Mouse (Mus musculus) limb, embryonic 15.5 days (tissue): Measurements from ENCODE around the gene Stxbp1. TPM values are rescaled to one million over a fixed set of nuclear protein-coding genes. Genes with fewer than 3 reads are reported as not detected.
A peak's percentile ranks its signal among the peaks of the same experiment; 100 is the strongest.

Experiments used
- ATAC-seq: fragments of 200-750 bp; cut with Nextera tagmentation; 2 replicates; pipeline ENCODE4 v1.8.0; 2017; ENCODE audit warnings: low read depth, moderate TSS enrichment; ENCODE audit not compliant: insufficient number of reproducible peaks, low FRiP score, low TSS enrichment
- H3K27ac ChIP-seq: fragments of 300-500 bp; sonication (generic); 2 replicates; pipeline ENCODE4 v1.5.1; 2015; ENCODE audit warnings: moderate library complexity, mild to moderate bottlenecking, inconsistent platforms
- H3K27me3 ChIP-seq: fragments of 300-500 bp; sonication (generic); 2 replicates; pipeline ENCODE4 v1.6.1; 2015; ENCODE audit warnings: inconsistent platforms
- H3K36me3 ChIP-seq: fragments of 300-500 bp; sonication (generic); 2 replicates; pipeline ENCODE4 v1.6.1; 2015; ENCODE audit warnings: inconsistent platforms
- H3K4me1 ChIP-seq: fragments of 300-500 bp; sonication (generic); 2 replicates; pipeline ENCODE4 v1.6.1; 2015; ENCODE audit warnings: inconsistent platforms
- H3K4me2 ChIP-seq: fragments of 300-500 bp; sonication (generic); 2 replicates; pipeline ENCODE4 v1.6.1; 2015; ENCODE audit warnings: mild to moderate bottlenecking, inconsistent platforms
- H3K4me3 ChIP-seq: fragments of 300-500 bp; sonication (generic); 2 replicates; pipeline ENCODE4 v1.5.1; 2015; ENCODE audit warnings: mild to moderate bottlenecking, inconsistent platforms
- H3K9ac ChIP-seq: fragments of 300-500 bp; sonication (generic); 2 replicates; pipeline ENCODE4 v1.6.1; 2015; ENCODE audit warnings: inconsistent platforms
- H3K9me3 ChIP-seq: fragments of 300-500 bp; sonication (generic); 2 replicates; pipeline ENCODE4 v1.6.1; 2016; ENCODE audit warnings: inconsistent platforms
- WGBS: fragments of 180-500 bp; shearing (Covaris S2); methylation state at CpG from one replicate; pipeline ENCODE4 v1.1.7; 2015; 5-methylcytosine and 5-hydroxymethylcytosine counted together
- polyA plus RNA-seq: library from polyadenylated mRNA; unstranded; fragments of >200 nt; fragmentation: Nextera tagmentation; extraction: Ambion mirVana; gene quantifications from 2 replicates; pipeline ENCODE4 v1.2.1, GENCODE M21; 2015

Gene Stxbp1
- polyA plus RNA-seq: 16.7 and 17.9 TPM in 2 replicates

DNA sequence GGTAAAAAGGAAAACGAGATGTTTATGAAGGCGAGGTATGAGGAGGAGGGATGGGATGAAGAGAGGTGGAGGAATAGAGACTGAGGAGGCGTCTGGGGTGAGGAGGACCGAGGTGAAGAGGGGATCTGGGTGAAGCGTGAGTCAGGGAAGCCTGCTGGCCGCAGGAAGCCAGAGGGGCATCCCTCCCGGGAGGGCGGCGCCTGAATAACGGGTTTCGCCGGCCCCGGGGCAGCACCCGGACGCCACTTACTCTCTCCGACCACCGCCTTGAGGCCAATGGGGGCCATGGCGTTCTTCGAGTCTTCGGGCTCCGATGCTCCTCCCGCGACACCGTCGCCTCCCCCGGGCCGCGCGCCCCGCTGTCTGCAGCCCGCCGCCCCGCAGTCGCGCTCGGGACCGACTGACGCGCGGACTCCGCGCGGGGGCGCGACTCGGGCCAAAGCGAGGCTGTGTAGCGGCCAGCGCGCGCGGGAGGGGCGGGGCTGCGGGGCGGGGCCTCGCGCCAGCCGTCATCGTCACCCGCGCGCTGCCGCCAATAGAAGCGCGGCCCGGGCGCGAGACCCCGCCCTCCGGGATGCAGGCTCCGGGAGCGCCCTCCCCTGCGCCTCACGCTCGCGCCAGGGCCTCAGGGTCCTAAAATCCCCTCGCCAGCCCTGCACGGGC lies at the start of gene Stxbp1:
TSS of gene Stxbp1 (minus strand) at position 441 of the 663 bp plus-strand sequence.
- Histone ChIP-seq H3K9ac (peak within 1 kb of the TSS; percentile 79), H3K36me3 (0 out of 2 replicates have a peak, but pooled peaks cover 2% of the 10 kb centered on the region), H3K9me3 (no peaks in the 10 kb centered on the region), H3K4me2 (peak within 1 kb of the TSS; percentile 96), H3K27me3 (peaks cover 10% of the 10 kb centered on the region), H3K4me3 (peak within 1 kb of the TSS; percentile 76), H3K27ac (peak within 1 kb of the TSS; percentile 75), H3K4me1 (peaks cover 14% of the 10 kb centered on the region)
- peak; percentile 89 for ATAC-seq
- under 1% methylated on average over 77 of the region's 78 CpGs for whole genome bisulfite sequencing

DNA sequence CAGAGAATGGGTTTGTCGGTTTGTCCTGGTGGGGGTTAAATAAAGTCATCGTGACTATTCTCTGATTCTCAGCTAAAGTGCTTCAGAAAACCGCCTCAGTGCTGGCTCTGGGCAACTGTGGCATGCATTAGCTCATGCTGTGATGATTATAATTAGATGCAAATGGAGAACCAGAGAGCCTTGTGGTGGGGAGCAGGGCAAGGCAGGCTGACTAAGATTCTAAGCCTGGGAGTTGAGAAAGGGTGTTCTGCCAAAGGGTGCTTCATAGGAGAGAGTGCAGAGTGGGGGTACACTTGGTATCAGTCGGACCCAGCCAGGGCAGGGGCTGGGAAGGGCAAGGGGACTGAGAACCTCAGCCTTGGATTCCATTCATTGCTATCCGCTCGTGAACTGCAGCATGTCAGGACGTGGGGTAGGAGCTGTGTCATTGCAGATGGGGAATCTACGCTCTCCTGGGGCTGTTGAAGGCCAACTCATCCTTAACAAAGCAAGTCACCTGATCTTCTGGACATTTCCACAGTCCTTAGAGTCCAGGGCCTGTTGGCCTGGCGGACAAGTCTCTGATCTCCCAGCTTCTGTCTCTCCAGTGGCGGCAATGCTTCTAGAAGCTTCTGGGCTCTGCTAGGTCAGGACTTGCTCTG lies 49.6 kb upstream of the Stxbp1 start:
- Histone ChIP-seq H3K9me3 (no peaks in the 10 kb centered on the region), H3K9ac (no peak overlapping the region; the same call in 1 of the 2 replicates), H3K4me2 (no peak overlapping the region), H3K27me3 (no peaks in the 10 kb centered on the region), H3K4me1 (peaks cover 61% of the 10 kb centered on the region), H3K36me3 (peaks cover 12% of the 10 kb centered on the region; the same call in 1 of the 2 replicates), H3K4me3 (no peak overlapping the region), H3K27ac (peak overlapping the region; percentile 72)
- no peak for ATAC-seq
- 52% methylated on average over 10 of the region's 10 CpGs for WGBS

DNA sequence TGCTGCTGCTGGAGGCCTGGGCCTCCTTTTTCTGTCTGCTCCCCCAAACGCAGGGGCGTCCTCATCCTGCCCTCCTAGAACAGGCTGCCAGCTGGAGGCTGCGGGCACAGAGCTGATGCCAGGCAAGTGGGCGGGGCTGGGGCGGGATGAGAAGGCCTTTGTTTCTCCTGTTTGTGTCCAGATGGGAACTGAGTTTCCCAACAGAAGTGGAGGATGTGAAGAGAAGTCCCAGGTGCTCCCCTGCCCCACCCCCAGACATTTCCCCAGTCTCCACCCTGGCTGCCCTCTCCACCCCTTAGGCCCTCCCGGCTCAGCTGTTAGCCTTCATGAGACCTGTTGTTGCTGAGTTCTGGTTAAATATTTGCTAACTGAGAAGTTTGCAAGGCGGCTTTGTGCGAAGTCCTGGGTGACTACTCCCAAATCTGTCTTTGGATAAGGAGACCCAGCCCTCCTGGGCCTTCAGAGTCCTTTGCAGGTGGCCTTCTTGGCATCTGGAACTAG lies 48.6 kb upstream of the Stxbp1 start:
- Histone ChIP-seq H3K9ac (no peak overlapping the region), H3K27ac (peak overlapping the region; percentile 72), H3K9me3 (no peaks in the 10 kb centered on the region), H3K4me1 (peaks cover 60% of the 10 kb centered on the region), H3K27me3 (no peaks in the 10 kb centered on the region), H3K4me3 (no peak overlapping the region), H3K4me2 (no peak overlapping the region), H3K36me3 (peaks cover 17% of the 10 kb centered on the region; the same call in 1 of the 2 replicates)
- 44% methylated on average over 8 of the region's 8 CpGs for WGBS
- ATAC-seq: no peak

DNA sequence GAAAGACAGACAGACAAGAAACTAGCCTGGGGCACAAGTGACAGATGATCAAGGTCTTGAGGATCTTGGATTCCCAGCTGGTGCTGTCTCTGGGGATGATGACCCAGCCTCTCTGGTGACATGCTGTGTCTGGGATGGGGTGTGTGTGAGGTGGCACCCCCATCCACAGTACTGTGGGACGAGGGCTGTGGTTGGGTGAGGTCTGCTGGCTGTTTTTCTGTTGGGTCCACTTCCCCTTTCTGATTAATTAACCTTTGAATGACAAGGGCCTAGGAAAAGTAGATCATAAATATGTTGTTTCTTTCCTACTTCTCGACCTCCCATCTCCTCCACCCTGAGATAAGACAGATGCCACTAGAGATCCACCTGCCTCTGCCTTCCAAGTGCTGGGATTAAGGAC lies 47.1 kb upstream of the Stxbp1 start:
- 61% methylated on average over 2 of the region's 2 CpGs for WGBS
- ATAC-seq: no peak
- H3K27ac ChIP-seq: peak overlapping the region; percentile 67
- H3K27me3 ChIP-seq: no peaks in the 10 kb centered on the region
- H3K9ac ChIP-seq: no peak overlapping the region
- no peak overlapping the region for H3K4me3 ChIP-seq
- H3K9me3 ChIP-seq: no peaks in the 10 kb centered on the region
- peaks cover 15% of the 10 kb centered on the region; the same call in 1 of the 2 replicates for H3K36me3 ChIP-seq
- H3K4me2 ChIP-seq: no peak overlapping the region
- peaks cover 74% of the 10 kb centered on the region for H3K4me1 ChIP-seq

DNA sequence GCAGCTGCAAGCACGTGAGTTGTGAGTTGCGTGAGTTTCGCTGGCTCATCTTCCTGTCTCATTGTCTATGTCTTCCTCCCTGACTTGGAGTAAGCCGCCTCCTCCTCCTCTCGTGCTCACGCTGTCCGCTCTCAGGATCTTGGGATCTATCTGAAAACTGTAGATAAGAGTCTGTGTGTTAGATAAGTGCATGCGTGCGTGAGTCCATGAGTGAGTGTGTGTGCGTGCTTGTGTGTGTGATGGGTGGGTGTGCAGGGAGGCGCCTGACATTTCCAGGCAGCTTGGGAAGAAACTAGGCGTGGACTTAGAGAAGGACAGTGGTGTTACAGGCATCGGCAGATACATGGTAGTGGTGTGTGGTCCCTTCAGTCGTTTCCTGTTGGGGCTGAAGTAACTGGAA lies 45.4 kb upstream of the Stxbp1 start:
- H3K9ac ChIP-seq: no peak overlapping the region
- H3K9me3 ChIP-seq: no peaks in the 10 kb centered on the region

DNA sequence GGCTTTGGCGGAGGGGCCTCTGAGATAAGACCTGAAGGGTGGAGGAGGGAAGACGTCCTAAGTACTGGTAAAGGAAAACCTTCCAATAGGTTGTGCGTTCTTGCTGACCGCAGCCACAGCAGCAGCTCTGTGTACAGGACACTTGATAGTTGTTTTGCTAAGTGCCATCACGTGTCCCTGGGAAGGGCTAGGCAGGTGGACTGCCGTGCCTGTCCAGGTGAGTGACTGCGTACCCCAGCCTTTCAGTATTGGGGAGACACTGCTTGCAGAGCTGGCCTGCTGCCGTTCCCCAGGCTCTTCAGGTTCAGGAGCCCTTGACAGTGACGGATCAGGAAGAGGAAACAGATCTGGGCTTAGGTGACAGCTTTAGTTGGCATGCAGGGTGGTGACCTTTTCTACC lies 44.2 kb upstream of the Stxbp1 start:
- no peak overlapping the region for H3K4me2 ChIP-seq
- H3K36me3 ChIP-seq: peaks cover 15% of the 10 kb centered on the region; the same call in 1 of the 2 replicates
- H3K27ac ChIP-seq: peak overlapping the region; percentile 9; the same call in 1 of the 2 replicates
- H3K9ac ChIP-seq: no peak overlapping the region
- WGBS: 72% methylated on average over 9 of the region's 9 CpGs
- no peak overlapping the region for H3K4me3 ChIP-seq
- H3K4me1 ChIP-seq: peaks cover 68% of the 10 kb centered on the region
- no peak for ATAC-seq
- H3K27me3 ChIP-seq: no peaks in the 10 kb centered on the region
- H3K9me3 ChIP-seq: no peaks in the 10 kb centered on the region

More for the DNA sequence above, 45.4 kb upstream of the Stxbp1 start:
- H3K4me2 ChIP-seq: no peak overlapping the region
- peak overlapping the region; percentile 38; the same call in 1 of the 2 replicates for H3K27ac ChIP-seq
- peaks cover 72% of the 10 kb centered on the region for H3K4me1 ChIP-seq
- H3K27me3 ChIP-seq: no peaks in the 10 kb centered on the region
- ATAC-seq: no peak
- H3K36me3 ChIP-seq: peaks cover 15% of the 10 kb centered on the region; the same call in 1 of the 2 replicates
- WGBS: 81% methylated on average over 14 of the region's 14 CpGs
- no peak overlapping the region for H3K4me3 ChIP-seq

DNA sequence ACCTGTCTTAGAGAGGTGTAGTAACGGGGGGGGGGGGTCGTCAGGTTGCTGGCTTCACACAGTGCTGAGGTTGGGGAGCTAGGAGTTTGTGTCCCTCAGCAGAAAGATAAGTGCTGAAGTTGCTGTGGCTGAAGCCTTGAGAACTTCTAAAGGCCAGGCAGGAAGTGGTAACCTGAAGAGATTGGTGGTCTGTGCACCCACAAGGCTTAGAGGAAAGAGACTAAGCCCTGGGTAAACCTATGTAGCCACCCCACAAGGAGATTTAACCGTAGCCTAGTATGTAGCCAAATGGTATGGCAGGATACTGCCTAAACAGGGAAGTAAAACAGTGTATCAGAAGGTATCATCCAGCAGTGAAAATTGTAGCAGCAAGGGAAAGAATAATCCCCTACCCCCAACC lies 43.2 kb upstream of the Stxbp1 start:
- Histone ChIP-seq H3K36me3 (peaks cover 15% of the 10 kb centered on the region; the same call in 1 of the 2 replicates), H3K27ac (no peak overlapping the region), H3K27me3 (no peaks in the 10 kb centered on the region), H3K9ac (no peak overlapping the region), H3K4me2 (no peak overlapping the region), H3K4me1 (peaks cover 62% of the 10 kb centered on the region), H3K4me3 (no peak overlapping the region), H3K9me3 (no peaks in the 10 kb centered on the region)
- no peak for ATAC-seq
- 84% methylated on average over 3 of the region's 3 CpGs for WGBS

DNA sequence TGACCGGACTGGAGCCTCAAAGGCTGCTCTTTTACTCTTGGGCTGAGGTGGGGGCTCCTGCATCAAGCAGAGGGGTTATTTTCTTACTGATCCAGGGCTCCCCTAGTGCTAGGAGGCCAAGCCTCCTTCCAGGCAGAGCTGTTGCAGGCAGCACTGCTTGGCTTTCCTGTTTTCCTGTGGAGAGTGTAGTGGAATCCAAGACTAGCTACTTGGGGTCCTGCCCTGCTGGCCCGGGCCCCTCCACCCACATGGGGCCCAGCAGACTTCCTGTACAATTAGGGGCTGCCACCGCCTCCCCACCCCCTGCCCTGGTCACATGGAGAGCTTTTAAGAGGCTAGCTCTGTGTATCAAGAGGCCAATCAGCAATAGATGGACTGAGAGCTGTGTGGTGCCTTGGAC lies 41.5 kb upstream of the Stxbp1 start:
- Histone ChIP-seq H3K27ac (peak overlapping the region; percentile 79), H3K27me3 (no peaks in the 10 kb centered on the region), H3K4me3 (no peak overlapping the region), H3K36me3 (peaks cover 11% of the 10 kb centered on the region; the same call in 1 of the 2 replicates), H3K4me2 (no peak overlapping the region), H3K9ac (no peak overlapping the region), H3K9me3 (no peaks in the 10 kb centered on the region), H3K4me1 (peaks cover 66% of the 10 kb centered on the region)
- ATAC-seq: peak; percentile 56; the same call in 1 of the 2 replicates
- WGBS: 14% methylated on average over 3 of the region's 3 CpGs

DNA sequence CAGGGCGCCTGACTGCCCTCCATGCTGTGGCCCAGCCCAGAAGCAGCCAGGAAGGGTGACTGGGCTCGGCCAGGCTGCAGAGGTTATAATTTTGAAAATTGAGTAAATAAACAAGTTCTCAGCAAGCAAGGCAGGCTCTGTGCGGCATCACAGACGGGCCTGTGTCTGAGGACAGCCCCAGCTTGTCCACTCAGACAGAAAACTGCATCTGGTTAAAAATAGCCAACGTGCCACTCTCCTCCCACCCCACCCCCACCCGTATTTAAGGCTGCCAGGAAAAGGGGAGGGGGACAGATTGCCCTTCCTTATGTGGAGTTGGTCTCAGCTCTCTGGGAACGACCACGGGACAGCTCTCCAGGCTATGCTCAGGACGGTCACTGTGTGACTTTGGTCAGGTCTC lies 41.0 kb upstream of the Stxbp1 start:
- peak overlapping the region; percentile 79 for H3K27ac ChIP-seq
- H3K9ac ChIP-seq: no peak overlapping the region
- H3K4me2 ChIP-seq: no peak overlapping the region
- no peaks in the 10 kb centered on the region for H3K27me3 ChIP-seq
- H3K36me3 ChIP-seq: peaks cover 11% of the 10 kb centered on the region; the same call in 1 of the 2 replicates
- no peaks in the 10 kb centered on the region for H3K9me3 ChIP-seq
- peaks cover 68% of the 10 kb centered on the region for H3K4me1 ChIP-seq
- 17% methylated on average over 9 of the region's 9 CpGs for WGBS
- H3K4me3 ChIP-seq: no peak overlapping the region
- ATAC-seq: peak; percentile 52

DNA sequence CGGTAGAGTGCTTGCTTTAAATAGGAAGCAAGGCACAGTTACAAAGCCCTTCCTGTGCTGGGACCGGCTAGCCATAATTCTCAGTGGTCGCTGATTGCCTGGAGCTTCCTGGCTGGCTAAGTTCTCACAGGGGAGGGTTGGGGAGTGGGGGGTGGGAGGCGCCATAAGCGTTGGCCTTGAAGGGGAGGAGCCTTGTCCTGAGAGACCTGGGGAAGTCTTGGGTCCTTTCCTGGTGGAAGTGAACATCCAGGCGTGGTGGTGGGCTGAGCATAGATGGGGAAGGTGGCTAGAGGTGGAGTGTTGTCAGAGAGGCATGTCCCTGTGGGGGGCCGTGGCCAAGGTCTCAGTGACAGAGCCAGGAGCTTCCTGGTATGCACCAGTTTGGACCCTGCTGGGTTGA lies 37.7 kb upstream of the Stxbp1 start:
- H3K27ac ChIP-seq: peak overlapping the region; percentile 22
- no peak overlapping the region for H3K4me2 ChIP-seq
- WGBS: 24% methylated on average over 7 of the region's 7 CpGs
- no peaks in the 10 kb centered on the region for H3K9me3 ChIP-seq
- no peak overlapping the region for H3K9ac ChIP-seq
- H3K4me1 ChIP-seq: peaks cover 79% of the 10 kb centered on the region
- H3K27me3 ChIP-seq: no peaks in the 10 kb centered on the region
- no peak for ATAC-seq
- H3K36me3 ChIP-seq: no peaks in the 10 kb centered on the region
- no peak overlapping the region for H3K4me3 ChIP-seq

DNA sequence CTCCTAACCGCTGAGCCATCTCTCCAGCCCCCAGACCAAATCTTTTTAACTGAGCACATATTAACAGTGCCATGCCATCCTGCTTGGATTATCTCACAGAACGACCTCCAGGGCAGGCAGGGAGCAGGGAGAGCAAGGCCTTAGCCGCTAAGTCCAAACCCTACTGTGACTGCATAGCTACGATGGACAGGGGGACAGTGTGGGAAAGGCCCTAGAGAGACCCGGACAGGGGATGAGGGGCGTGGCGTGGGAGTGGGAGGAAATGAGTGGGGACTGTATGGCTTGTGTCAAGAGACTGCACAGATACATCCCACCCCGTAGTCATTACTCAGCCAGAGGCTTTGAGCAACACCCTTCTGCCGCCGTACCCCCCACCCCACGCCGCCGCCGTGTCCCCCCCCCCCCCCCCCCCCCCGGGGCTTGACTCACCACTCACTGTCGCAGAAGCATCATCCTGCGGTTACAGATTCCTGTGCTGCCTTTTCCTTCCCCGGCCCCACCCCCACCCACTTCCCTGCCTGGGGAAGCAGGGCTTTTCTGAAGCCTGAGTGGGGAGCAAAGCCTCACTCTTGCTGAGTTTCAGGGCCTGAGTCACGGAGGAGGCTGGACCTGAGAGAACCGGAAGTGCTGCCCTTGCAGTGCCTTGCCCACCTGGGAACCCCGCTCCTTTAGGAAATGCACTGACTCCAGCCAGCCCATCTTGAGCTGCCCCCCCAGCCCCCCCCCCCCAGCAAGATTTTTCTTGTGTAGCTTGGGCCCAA lies 35.4 kb upstream of the Stxbp1 start:
- Histone ChIP-seq H3K9ac (no peak overlapping the region), H3K4me1 (peaks cover 82% of the 10 kb centered on the region), H3K4me3 (no peak overlapping the region), H3K36me3 (no peaks in the 10 kb centered on the region), H3K27me3 (no peaks in the 10 kb centered on the region), H3K4me2 (0 out of 2 replicates have a peak overlapping the region, but pooled peaks have one; percentile 14), H3K9me3 (no peaks in the 10 kb centered on the region), H3K27ac (peak overlapping the region; percentile 80)
- WGBS: 42% methylated on average over 13 of the region's 21 CpGs
- ATAC-seq: peak; percentile 36; the same call in 1 of the 2 replicates
